Mouse (Mus musculus) thymus, adult 2 months (tissue): ENCODE results near the gene Ostc. TPM values are rescaled to one million over a fixed set of nuclear protein-coding genes. Genes with fewer than 3 reads are reported as not detected.

Experiments used
- DNase-seq: peaks from one replicate; pipeline ENCODE4 v3.0.0; 2021
- H3K27ac ChIP-seq: fragments of 200-500 bp; 2 replicates; pipeline ENCODE4 v1.5.1; 2012; ENCODE audit warnings: low read length, control low read depth; ENCODE audit not compliant: control insufficient read depth, insufficient read depth
- H3K27me3 ChIP-seq: fragments of 200-500 bp; 2 replicates; pipeline ENCODE4 v1.6.1; 2012; ENCODE audit warnings: mild to moderate bottlenecking, low read length, moderate library complexity, mixed read lengths; ENCODE audit not compliant: control insufficient read depth, insufficient read depth
- H3K36me3 ChIP-seq: fragments of 200-500 bp; 2 replicates; pipeline ENCODE4 v1.6.1; 2012; ENCODE audit warnings: mild to moderate bottlenecking, low read length, moderate library complexity; ENCODE audit not compliant: control insufficient read depth, insufficient read depth
- H3K4me1 ChIP-seq: fragments of 200-500 bp; replicated peaks from 2 replicates; pipeline ENCODE4 v1.6.1; 2012; ENCODE audit warnings: low read length; ENCODE audit not compliant: control insufficient read depth, insufficient read depth
- H3K4me3 ChIP-seq: fragments of 200-500 bp; 2 replicates; pipeline ENCODE4 v1.5.1; 2012; ENCODE audit warnings: mild to moderate bottlenecking, low read length, control low read depth, moderate library complexity; ENCODE audit not compliant: control insufficient read depth, insufficient read depth
- CTCF ChIP-seq: fragments of 200-500 bp; IDR thresholded peaks from 2 replicates; pipeline ENCODE4 v1.5.1; 2012; ENCODE audit warnings: mild to moderate bottlenecking, control low read depth, low read length, moderate library complexity, borderline replicate concordance; ENCODE audit not compliant: control insufficient read depth, poor library complexity, insufficient read depth; ENCODE audit errors: extremely low read depth
- POLR2A ChIP-seq: fragments of 200-500 bp; IDR thresholded peaks from 2 replicates; pipeline ENCODE4 v1.6.1; 2012; ENCODE audit warnings: mild to moderate bottlenecking, low read length, control low read depth, moderate library complexity; ENCODE audit not compliant: control insufficient read depth, poor library complexity, insufficient read depth; ENCODE audit errors: extremely low read depth
- WGBS: fragments of 180-500 bp; shearing (Covaris S2); methylation state at CpG from one replicate; pipeline ENCODE4 v1.1.7; 2018; 5-methylcytosine and 5-hydroxymethylcytosine counted together
- polyA plus RNA-seq: library from polyadenylated mRNA; depleted of rRNA; stranded (reverse); fragments of >200 nt; gene quantifications from 2 replicates; pipeline ENCODE4 v1.2.3, GENCODE M21; 2012

The Ostc gene
- polyA plus RNA-seq, 1 experiment: 69.1 TPM

GRCm38 (mm10) chr3:130708529-130708928, 715 bp downstream of the Ostc start:
- Histone ChIP-seq H3K27ac (no peak overlapping the region), H3K4me1 (peaks cover 3% of the 10 kb centered on the region), H3K27me3 (no peaks in the 10 kb centered on the region), H3K36me3 (peaks cover 2% of the 10 kb centered on the region), H3K4me3 (no peak overlapping the region)
- 2% methylated on average over 5 of the region's 5 CpGs for WGBS
- no peak for DNase-seq
- TF ChIP-seq POLR2A (no peak), CTCF (no peak)

GRCm38 (mm10) chr3:130702289-130702688, 7.0 kb downstream of the Ostc start:
- no peak for TF ChIP-seq CTCF
- TF ChIP-seq POLR2A: no peak
- Histone ChIP-seq H3K27ac (no peak overlapping the region), H3K4me3 (no peak overlapping the region), H3K36me3 (peaks cover 37% of the 10 kb centered on the region), H3K4me1 (no peaks in the 10 kb centered on the region), H3K27me3 (no peaks in the 10 kb centered on the region)
- DNase-seq: no peak
- WGBS: 95% methylated on average over 6 of the region's 6 CpGs

GRCm38 (mm10) chr3:130697622-130698021, 11.6 kb downstream of the Ostc start:
- peaks cover 30% of the 10 kb centered on the region for H3K36me3 ChIP-seq
- 91% methylated on average over 4 of the region's 4 CpGs for WGBS
- no peak for DNase-seq
- no peaks in the 10 kb centered on the region for H3K27me3 ChIP-seq
- H3K4me1 ChIP-seq: no peaks in the 10 kb centered on the region
- TF ChIP-seq CTCF: no peak
- TF ChIP-seq POLR2A: no peak
- H3K27ac ChIP-seq: no peak overlapping the region
- no peak overlapping the region for H3K4me3 ChIP-seq

- no peak overlapping the region for H3K4me3 ChIP-seq
- TF ChIP-seq POLR2A (no peak), CTCF (no peak)
- H3K36me3 ChIP-seq: peaks cover 4% of the 10 kb centered on the region; the same call in 1 of the 2 replicates
- no peaks in the 10 kb centered on the region for H3K27me3 ChIP-seq
- DNase-seq: no peak
- peaks cover 7% of the 10 kb centered on the region for H3K4me1 ChIP-seq
- 95% methylated on average over 7 of the region's 7 CpGs for WGBS
- H3K27ac ChIP-seq: no peak overlapping the region
Observed at GRCm38 (mm10) chr3:130694705-130695104, 14.5 kb downstream of the Ostc start.

GRCm38 (mm10) chr3:130694041-130694593, 15.1 kb downstream of the Ostc start:
- Histone ChIP-seq H3K4me1 (peaks cover 7% of the 10 kb centered on the region), H3K36me3 (peaks cover 4% of the 10 kb centered on the region; the same call in 1 of the 2 replicates), H3K27ac (no peak overlapping the region), H3K4me3 (no peak overlapping the region), H3K27me3 (no peaks in the 10 kb centered on the region)
- TF ChIP-seq POLR2A: no peak
- TF ChIP-seq CTCF: no peak
- no peak for DNase-seq
- 72% methylated on average over 9 of the region's 9 CpGs for WGBS

- Histone ChIP-seq H3K27ac (peak overlapping the region; percentile 97), H3K4me3 (peak overlapping the region; percentile 72), H3K4me1 (peaks cover 7% of the 10 kb centered on the region), H3K27me3 (no peaks in the 10 kb centered on the region), H3K36me3 (peaks cover 4% of the 10 kb centered on the region; the same call in 1 of the 2 replicates)
- DNase-seq: no peak
- TF ChIP-seq POLR2A (no peak), CTCF (no peak)
- 16% methylated on average over 12 of the region's 12 CpGs for WGBS
Observed at GRCm38 (mm10) chr3:130691596-130692170, 17.6 kb downstream of the Ostc start.
